Mouse (Mus musculus) ES-E14 (cell line): ENCODE measurements at regions not wholly inside any gene's neighbourhood (a gene's known extent, or its start where the extent isn't known, plus 50 kb on each side); places are given as distances from the start of the nearest gene placed in this dataset.

ENCODE experiments used
- CHD2 ChIP-seq: IDR thresholded peaks from 2 replicates; pipeline ENCODE4 v1.6.1; 2014; ENCODE audit warnings: mild to moderate bottlenecking, low read depth, low read length, inconsistent platforms
- MAFK ChIP-seq: IDR thresholded peaks from 2 replicates; pipeline ENCODE4 v1.6.1; 2014; ENCODE audit warnings: mild to moderate bottlenecking, low read depth, low read length, inconsistent platforms; ENCODE audit not compliant: insufficient read depth

GRCm38 (mm10) chr8:35898493-35898892 is 132.9 kb downstream of the Gm19410 start:
- TF ChIP-seq CHD2 = no peak
- TF ChIP-seq MAFK = no peak
